Mouse (Mus musculus) cerebellum, postnatal 14 days (tissue): ENCODE data around the gene Ruvbl1.

Experiments
- DNase-seq, 2 experiments: peaks; one replicate each; pipeline ENCODE4 v3.0.0; 2021; ENCODE audit warnings: mixed read lengths in 2 of 2

The Ruvbl1 gene

GRCm38 (mm10) chr6:88465181-88465920 is at the start of gene Ruvbl1:
Gene Ruvbl1, plus strand, starts transcription at chr6:88465409.
- DNase-seq, result peak; percentile 93

GRCm38 (mm10) chr6:88416130-88416758 is 49.0 kb upstream of the Ruvbl1 start:
- peak in 1 of 2 experiments; percentile 6 for DNase-seq

- peak; percentile 56 to 61 for DNase-seq
Measured at GRCm38 (mm10) chr6:88431202-88431601, 34.0 kb upstream of the Ruvbl1 start.

GRCm38 (mm10) chr6:88435609-88436008 is 29.6 kb upstream of the Ruvbl1 start:
- DNase-seq, result no peak

GRCm38 (mm10) chr6:88439056-88439455 is 26.2 kb upstream of the Ruvbl1 start:
- peak in 1 of 2 experiments; percentile 12 for DNase-seq

GRCm38 (mm10) chr6:88442551-88442950 is 22.7 kb upstream of the Ruvbl1 start:
- no peak for DNase-seq

- no peak for DNase-seq
Measured at GRCm38 (mm10) chr6:88443446-88443845, 21.8 kb upstream of the Ruvbl1 start.

- no peak for DNase-seq
Measured at GRCm38 (mm10) chr6:88444076-88444750, 21.0 kb upstream of the Ruvbl1 start.

GRCm38 (mm10) chr6:88445661-88446060 is 19.5 kb upstream of the Ruvbl1 start:
- no peak for DNase-seq

- DNase-seq, result peak; percentile 92 to 93
Measured at GRCm38 (mm10) chr6:88446063-88447002, 18.9 kb upstream of the Ruvbl1 start, which contains the start of gene Eefsec. Gene Eefsec, minus strand, starts transcription at chr6:88446539.

- no peak for DNase-seq
Measured at GRCm38 (mm10) chr6:88447454-88447853, 17.8 kb upstream of the Ruvbl1 start.

GRCm38 (mm10) chr6:88454545-88454944 is 10.7 kb upstream of the Ruvbl1 start:
- no peak for DNase-seq

- no peak for DNase-seq
Measured at GRCm38 (mm10) chr6:88469878-88470277, 4.7 kb downstream of the Ruvbl1 start.

- no peak for DNase-seq
Measured at GRCm38 (mm10) chr6:88480421-88480820, 15.2 kb downstream of the Ruvbl1 start.

GRCm38 (mm10) chr6:88483111-88483510 is 17.9 kb downstream of the Ruvbl1 start:
- peak; percentile 84 to 86 for DNase-seq

GRCm38 (mm10) chr6:88483913-88484312 is 18.7 kb downstream of the Ruvbl1 start:
- DNase-seq, result peak in 1 of 2 experiments; percentile 46

GRCm38 (mm10) chr6:88485378-88485777 is 20.2 kb downstream of the Ruvbl1 start:
- no peak for DNase-seq

GRCm38 (mm10) chr6:88486893-88487292 is 21.7 kb downstream of the Ruvbl1 start:
- DNase-seq, result peak; percentile 70 to 72

GRCm38 (mm10) chr6:88489026-88489425 is 23.8 kb downstream of the Ruvbl1 start:
- no peak for DNase-seq

- DNase-seq, result peak in 1 of 2 experiments; percentile 39
Measured at GRCm38 (mm10) chr6:88489834-88490233, 24.6 kb downstream of the Ruvbl1 start.

- peak; percentile 98 for DNase-seq
Measured at GRCm38 (mm10) chr6:88490629-88491354, 25.6 kb downstream of the Ruvbl1 start.

- peak in 1 of 2 experiments; percentile 51 for DNase-seq
Measured at GRCm38 (mm10) chr6:88493712-88494111, 28.5 kb downstream of the Ruvbl1 start.
